Mouse (Mus musculus): ENCODE data around the gene Rabl3.
A peak's percentile ranks its signal among the peaks of the same experiment; 100 is the strongest.

Rabl3 gene

DNA sequence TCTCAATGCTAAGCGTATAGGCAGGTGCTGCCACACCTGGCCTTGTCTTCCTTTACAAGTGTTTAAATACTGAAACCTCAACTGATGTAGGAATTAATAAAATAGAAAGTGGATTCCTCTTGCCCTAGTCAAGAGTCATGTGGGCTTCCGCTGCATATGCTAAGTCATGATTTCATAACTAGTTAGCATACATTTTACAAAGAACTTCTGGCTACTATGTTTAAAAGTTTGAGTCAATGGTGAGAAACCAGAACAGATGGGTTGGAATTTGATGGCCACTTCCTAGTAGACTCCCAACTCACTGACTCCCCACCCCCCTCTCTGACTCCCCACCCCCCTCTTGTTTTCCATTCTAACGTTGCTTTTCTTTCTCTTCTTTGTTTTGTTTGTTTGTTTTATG, 59.6 kb downstream of the Rabl3 start:
- no peak for DNase-seq

GRCm38 (mm10) chr16:37603431-37603830, 63.7 kb downstream of the Rabl3 start:
- no peak for DNase-seq

DNA sequence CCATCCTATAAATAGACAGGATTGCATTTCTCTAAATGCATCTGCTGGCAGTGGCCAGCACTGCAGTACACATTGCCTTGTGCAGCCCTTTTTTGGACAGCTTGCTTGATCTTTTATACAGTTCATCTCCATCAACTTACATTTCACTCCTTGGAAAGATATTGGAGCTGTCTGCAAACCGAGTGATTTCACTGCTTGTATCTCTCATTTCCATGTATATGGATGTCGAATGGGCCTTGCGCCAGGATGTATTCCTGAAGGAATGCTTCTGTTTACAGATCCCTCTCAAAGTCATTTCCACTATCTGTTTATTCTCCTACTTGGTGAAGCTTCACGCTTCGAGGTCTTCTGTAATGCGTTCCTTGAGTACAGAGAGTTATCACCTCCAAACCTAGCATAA, 64.6 kb downstream of the Rabl3 start:
- DNase-seq, result no peak

GRCm38 (mm10) chr16:37610333-37610732, 70.6 kb downstream of the Rabl3 start:
- no peak for DNase-seq

DNA sequence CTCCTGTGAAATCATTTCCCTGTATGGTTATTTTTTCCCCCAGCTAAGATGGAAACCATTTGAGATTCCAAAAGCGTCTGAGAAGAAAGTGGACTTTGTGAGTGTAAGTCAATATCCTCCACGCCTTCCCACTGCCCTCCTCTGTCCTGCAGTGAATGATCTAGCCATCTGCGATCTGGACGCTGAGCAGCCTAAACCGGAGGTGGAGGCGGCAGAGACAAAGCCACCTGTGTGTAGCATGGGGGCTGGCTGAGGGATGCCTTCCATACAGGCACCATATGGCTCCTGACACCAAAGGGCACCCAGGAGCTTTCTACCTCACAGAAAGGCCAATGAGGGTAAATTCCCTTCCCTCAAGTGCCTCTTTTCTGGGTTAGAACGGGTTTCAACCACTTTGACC, 71.4 kb downstream of the Rabl3 start:
- DNase-seq, result no peak

- DNase-seq, result no peak
Observed at GRCm38 (mm10) chr16:37612013-37612412, 72.3 kb downstream of the Rabl3 start.

DNA sequence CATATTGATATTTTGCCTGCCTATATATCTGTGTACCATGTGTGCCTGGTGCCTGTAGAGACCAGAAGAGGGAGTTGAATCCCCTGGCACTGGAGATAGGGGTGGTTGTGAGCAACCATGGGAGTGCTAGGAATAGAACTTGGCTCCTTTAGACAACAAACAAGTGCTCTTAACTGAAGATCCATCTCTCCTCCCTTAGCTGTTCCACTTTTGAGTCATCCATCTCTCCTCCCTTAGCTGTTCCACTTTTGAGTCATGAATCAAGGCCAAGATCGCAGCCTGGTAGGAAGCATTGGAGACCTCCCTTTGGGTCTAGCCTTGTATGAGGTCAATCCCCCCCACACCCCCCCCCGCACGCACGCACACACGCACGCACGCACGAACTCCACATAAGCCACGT, 74.9 kb downstream of the Rabl3 start:
- DNase-seq, result no peak

DNA sequence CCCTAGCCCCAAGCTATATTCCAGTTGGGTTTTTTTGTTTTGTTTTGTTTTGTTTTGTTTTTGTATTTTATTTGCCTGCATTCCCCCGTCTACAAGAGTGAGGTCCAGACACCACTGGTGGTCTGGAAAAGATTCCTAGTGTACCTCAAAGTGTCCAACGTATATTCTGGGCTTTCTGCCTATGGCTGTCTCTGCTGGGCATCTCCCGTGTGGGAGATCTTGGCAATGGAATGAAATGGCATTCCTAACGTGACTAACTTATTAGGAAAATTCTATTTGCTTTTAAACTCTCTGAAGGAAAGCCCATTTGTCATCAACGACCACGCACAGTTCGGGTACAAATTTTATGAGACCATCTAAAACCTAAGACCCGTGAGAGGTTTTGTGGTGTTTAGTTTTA, 75.7 kb downstream of the Rabl3 start:
- no peak for DNase-seq

- DNase-seq, result no peak
Observed at GRCm38 (mm10) chr16:37616104-37616503, 76.4 kb downstream of the Rabl3 start.

GRCm38 (mm10) chr16:37617695-37618094, 78.0 kb downstream of the Rabl3 start:
- peak; percentile 24 for DNase-seq

All from retina, postnatal 1 day (tissue).